Mouse (Mus musculus) E14TG2a.4 (cell line): ENCODE measurements around the gene Ebf1.

Experiments
- CTCF ChIP-seq: conservative IDR thresholded peaks from 2 replicates; pipeline ENCODE4 v1.5.1; 2014; ENCODE audit warnings: low read length
- NANOG ChIP-seq: IDR thresholded peaks from 2 replicates; pipeline ENCODE4 v1.6.1; 2014; ENCODE audit warnings: borderline replicate concordance, low read length, mixed read lengths
- POU5F1 ChIP-seq: IDR thresholded peaks from 2 replicates; pipeline ENCODE4 v1.6.1; 2014; ENCODE audit warnings: low read length, borderline replicate concordance

DNA sequence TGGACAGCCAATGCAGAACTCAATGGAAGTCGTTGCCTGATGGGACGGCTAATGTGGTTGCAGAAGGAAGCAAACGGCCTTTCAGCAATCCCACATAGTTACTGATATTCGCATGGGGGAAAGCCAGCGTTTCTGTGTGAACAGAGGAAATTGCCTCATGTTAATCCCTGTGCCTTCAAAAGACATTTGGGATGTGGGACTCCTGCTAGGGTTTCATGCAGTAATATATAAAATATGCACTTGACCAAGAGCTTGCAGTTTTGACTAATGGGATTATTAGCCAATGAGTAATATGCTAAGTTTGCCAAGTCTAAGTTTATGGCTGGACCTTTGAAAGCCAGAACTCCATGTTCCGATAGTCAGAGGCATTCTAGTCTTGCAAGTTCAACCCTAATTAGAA lies 331.4 kb downstream of the Ebf1 start:
- TF ChIP-seq CTCF (no peak), NANOG (no peak), POU5F1 (no peak)
